Mouse (Mus musculus) ES-E14 (cell line): ENCODE measurements around the gene Rpsa. TPM values are rescaled to one million over a fixed set of nuclear protein-coding genes. Genes with fewer than 3 reads are reported as not detected.
A peak's percentile ranks its signal among the peaks of the same experiment; 100 is the strongest.

ENCODE experiments used
- DNase-seq: peaks from one replicate; pipeline ENCODE4 v3.0.0-alpha.2; 2013; ENCODE audit warnings: low read depth, low spot score
- H3K27ac ChIP-seq: 2 replicates; pipeline ENCODE4 v1.5.1; 2012; ENCODE audit warnings: low read depth, mild to moderate bottlenecking, low read length, moderate library complexity, mixed read lengths; ENCODE audit not compliant: poor library complexity, insufficient read depth, severe bottlenecking
- H3K36me3 ChIP-seq: 2 replicates; pipeline ENCODE4 v1.6.1; 2012; ENCODE audit warnings: mild to moderate bottlenecking, low read length, moderate library complexity, mixed read lengths; ENCODE audit not compliant: control insufficient read depth, poor library complexity, insufficient read depth, severe bottlenecking
- H3K4me1 ChIP-seq, 2 experiments: fragments of 150-350 bp in 1 of 2; sonication (generic) in 1 of 2; 2 replicates each; pipeline ENCODE4 v1.6.1; 2012; ENCODE audit warnings: low read length in 2 of 2, mild to moderate bottlenecking in 1 of 2, mixed read lengths in 1 of 2; ENCODE audit not compliant: control insufficient read depth in 2 of 2, insufficient read depth in 2 of 2, poor library complexity in 1 of 2
- H3K4me3 ChIP-seq, 2 experiments: fragments of 150-350 bp in 1 of 2; sonication (generic) in 1 of 2; 2 replicates each; pipeline ENCODE4 v1.5.1; 2012; ENCODE audit warnings: low read length in 2 of 2, low read depth in 1 of 2, mild to moderate bottlenecking in 1 of 2, mixed read lengths in 1 of 2; ENCODE audit not compliant: insufficient read depth in 1 of 2, poor library complexity in 1 of 2, severe bottlenecking in 1 of 2
- H3K9ac ChIP-seq: 2 replicates; pipeline ENCODE4 v1.6.1; 2012; ENCODE audit warnings: low read depth, mild to moderate bottlenecking, low read length, mixed read lengths; ENCODE audit not compliant: poor library complexity, insufficient read depth, severe bottlenecking
- H3K9me3 ChIP-seq: fragments of 150-350 bp; sonication (generic); 2 replicates; pipeline ENCODE4 v1.6.1; 2012; ENCODE audit warnings: low read depth, mild to moderate bottlenecking, low read length; ENCODE audit not compliant: control insufficient read depth, insufficient read depth
- CHD2 ChIP-seq: IDR thresholded peaks from 2 replicates; pipeline ENCODE4 v1.6.1; 2014; ENCODE audit warnings: mild to moderate bottlenecking, low read depth, low read length, inconsistent platforms
- HCFC1 ChIP-seq: IDR thresholded peaks from 2 replicates; pipeline ENCODE4 v1.6.1; 2012; ENCODE audit warnings: low read length, inconsistent platforms, borderline replicate concordance; ENCODE audit not compliant: insufficient read depth
- MAFK ChIP-seq: IDR thresholded peaks from 2 replicates; pipeline ENCODE4 v1.6.1; 2014; ENCODE audit warnings: mild to moderate bottlenecking, low read depth, low read length, inconsistent platforms; ENCODE audit not compliant: insufficient read depth
- ZC3H11A ChIP-seq: IDR thresholded peaks from 2 replicates; pipeline ENCODE4 v1.6.1; 2012; ENCODE audit warnings: low read depth, mild to moderate bottlenecking, inconsistent platforms, low read length, borderline replicate concordance
- ZNF384 ChIP-seq: IDR thresholded peaks from 2 replicates; pipeline ENCODE4 v1.6.1; 2012; ENCODE audit warnings: low read depth, low read length, inconsistent platforms
- in situ Hi-C, 2 experiments: fragments of 600-800 bp; cut with MboI; formaldehyde crosslinking; loops; one replicate each; pipeline ENCODE4 v1.15.1; 2025; ENCODE audit warnings: low sequenced_read_pairs in 2 of 2, inconsistent platforms in 1 of 2; ENCODE audit not compliant: unreplicated experiment in 2 of 2
- total RNA-seq: library from RNA; depleted of rRNA; stranded (reverse); fragments of 300-350 nt; gene quantifications from 2 replicates; pipeline ENCODE4 v1.2.3, GENCODE M21; 2012

Rpsa gene
- total RNA-seq, 1 experiment: 2,665 TPM

- Histone ChIP-seq H3K4me3 (peak overlapping the region; percentile 62 to 78), H3K27ac (no peak overlapping the region; the same call in 1 of the 2 replicates), H3K9me3 (no peaks in the 10 kb centered on the region), H3K36me3 (peaks cover 51% of the 10 kb centered on the region), H3K9ac (peak overlapping the region; percentile 69), H3K4me1 (peaks cover 3 to 6% of the 10 kb centered on the region in 2 experiments; a peak in 2 of 4 replicates)
- in situ Hi-C loops: no loop called here
- DNase-seq: no peak
- TF ChIP-seq ZNF384 (no peak), ZC3H11A (no peak), CHD2 (no peak), MAFK (no peak), HCFC1 (no peak)
These were observed 621 bp upstream of the Rpsa start for GRCm38 (mm10) chr9:120126868-120127267.

GRCm38 (mm10) chr9:120129276-120129675, 1.8 kb downstream of the Rpsa start:
- Histone ChIP-seq H3K9me3 (no peaks in the 10 kb centered on the region), H3K4me3 (peak overlapping the region; percentile 83 to 92), H3K27ac (peak overlapping the region; percentile 83), H3K9ac (peak overlapping the region; percentile 97), H3K36me3 (peaks cover 44% of the 10 kb centered on the region), H3K4me1 (peaks cover 3 to 7% of the 10 kb centered on the region in 2 experiments; a peak in 2 of 4 replicates)
- DNase-seq: no peak
- TF ChIP-seq ZNF384: no peak
- TF ChIP-seq MAFK: no peak
- in situ Hi-C loops: no loop called here

- Histone ChIP-seq H3K27ac (no peak overlapping the region), H3K4me3 (no peak overlapping the region), H3K4me1 (peaks cover 0 to 7% of the 10 kb centered on the region in 2 experiments; a peak in 1 of 4 replicates), H3K36me3 (peaks cover 44% of the 10 kb centered on the region), H3K9me3 (no peaks in the 10 kb centered on the region), H3K9ac (no peak overlapping the region)
- TF ChIP-seq MAFK (no peak), CHD2 (no peak; the same call in 1 of the 2 replicates), ZNF384 (no peak), ZC3H11A (no peak), HCFC1 (no peak)
- in situ Hi-C loops: no loop called here
- DNase-seq: no peak
These were observed 4.3 kb downstream of the Rpsa start for GRCm38 (mm10) chr9:120131784-120132288.

- in situ Hi-C loops: no loop called here
- H3K9ac ChIP-seq: no peak overlapping the region
These were observed 5.7 kb downstream of the Rpsa start for GRCm38 (mm10) chr9:120132980-120133754.

More at GRCm38 (mm10) chr9:120132980-120133754, 5.7 kb downstream of the Rpsa start:
- Histone ChIP-seq H3K4me1 (peaks cover 0 to 7% of the 10 kb centered on the region in 2 experiments; a peak in 1 of 4 replicates), H3K36me3 (peaks cover 41% of the 10 kb centered on the region), H3K27ac (no peak overlapping the region; the same call in 1 of the 2 replicates), H3K4me3 (no peak overlapping the region), H3K9me3 (no peaks in the 10 kb centered on the region)
- peak; percentile 60; the same call in 1 of the 2 replicates for TF ChIP-seq CHD2
- TF ChIP-seq ZC3H11A: no peak
- no peak for TF ChIP-seq ZNF384
- no peak for DNase-seq
